Mouse (Mus musculus) E14TG2a.4 (cell line): ENCODE data around the gene Rgs8.

ENCODE experiments used
- CTCF ChIP-seq: conservative IDR thresholded peaks from 2 replicates; pipeline ENCODE4 v1.5.1; 2014; ENCODE audit warnings: low read length
- NANOG ChIP-seq: IDR thresholded peaks from 2 replicates; pipeline ENCODE4 v1.6.1; 2014; ENCODE audit warnings: borderline replicate concordance, low read length, mixed read lengths

DNA sequence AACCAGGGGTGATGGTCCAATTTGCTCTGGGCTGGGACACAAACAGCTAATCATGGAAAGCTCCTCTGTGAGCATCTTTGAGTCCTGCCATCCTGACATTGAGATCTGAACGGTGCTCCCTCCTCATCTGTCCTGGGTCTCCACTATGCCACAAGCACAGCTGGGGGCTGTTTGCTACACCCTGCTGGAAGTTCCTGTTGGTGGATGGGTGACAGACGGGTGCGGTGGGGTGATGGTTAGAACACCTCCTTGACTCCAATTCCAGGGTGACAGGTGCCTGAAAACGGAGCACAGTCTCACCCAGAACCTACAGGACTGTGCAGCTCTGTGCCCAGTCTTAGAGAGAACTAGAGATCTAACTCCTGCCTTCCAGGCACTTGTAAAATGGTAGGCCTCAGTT, 82.0 kb downstream of the Rgs8 start:
- TF ChIP-seq CTCF (no peak), NANOG (no peak)
